Mouse (Mus musculus): Measurements from ENCODE around the gene Ncor2. TPM values are rescaled to one million over a fixed set of nuclear protein-coding genes. Genes with fewer than 3 reads are reported as not detected.

The Ncor2 gene
- polyA plus RNA-seq, 1 experiment from 2014 or later: 17.2 TPM

- Histone ChIP-seq H3K9ac (ENCODE audit: low read depth, low read length) (no peak overlapping the region), H3K4me3 (ENCODE audit: low read depth, low read length) (no peak overlapping the region), H3K4me2 (no peak overlapping the region), H3K4me1 (replicated peaks; ENCODE audit: control insufficient read depth, insufficient read depth, low read length) (peaks cover 28% of the 10 kb centered on the region), H3K36me3 (ENCODE audit: control insufficient read depth, insufficient read depth, low read length) (peaks cover 24% of the 10 kb centered on the region), H3K9me3 (ENCODE audit: control insufficient read depth, low read length) (no peaks in the 10 kb centered on the region), H3K27ac (ENCODE audit: low read depth, low read length) (no peak overlapping the region), H3K27me3 (replicated peaks; ENCODE audit: control insufficient read depth, insufficient read depth, low read length) (no peaks in the 10 kb centered on the region)
- no peak for ATAC-seq (replicated peaks; ENCODE audit: low FRiP score)
- WGBS: 83% methylated on average over 9 of the region's 9 CpGs
- DNase-seq (ENCODE audit: low spot score): no peak
Observed at GRCm38 (mm10) chr5:125098692-125099091, 80.3 kb downstream of the Ncor2 start.

- Histone ChIP-seq H3K4me1 (replicated peaks; ENCODE audit: control insufficient read depth, insufficient read depth, low read length) (peaks cover 7% of the 10 kb centered on the region), H3K27me3 (replicated peaks; ENCODE audit: control insufficient read depth, insufficient read depth, low read length) (no peaks in the 10 kb centered on the region), H3K4me2 (no peak overlapping the region), H3K9ac (ENCODE audit: low read depth, low read length) (no peak overlapping the region), H3K4me3 (ENCODE audit: low read depth, low read length) (no peak overlapping the region), H3K9me3 (ENCODE audit: control insufficient read depth, low read length) (no peaks in the 10 kb centered on the region), H3K27ac (ENCODE audit: low read depth, low read length) (no peak overlapping the region), H3K36me3 (ENCODE audit: control insufficient read depth, insufficient read depth, low read length) (peaks cover 26% of the 10 kb centered on the region)
- no peak for DNase-seq (ENCODE audit: low spot score)
- no peak for ATAC-seq (replicated peaks; ENCODE audit: low FRiP score)
- 87% methylated on average over 11 of the region's 11 CpGs for WGBS
Observed at GRCm38 (mm10) chr5:125096368-125096767, 82.7 kb downstream of the Ncor2 start.

GRCm38 (mm10) chr5:125095525-125096175, 83.4 kb downstream of the Ncor2 start:
- no peak for ATAC-seq (replicated peaks; ENCODE audit: low FRiP score)
- DNase-seq (ENCODE audit: low spot score): no peak
- peaks cover 7% of the 10 kb centered on the region for H3K4me1 ChIP-seq (replicated peaks; ENCODE audit: control insufficient read depth, insufficient read depth, low read length)

GRCm38 (mm10) chr5:125093795-125094194, 85.2 kb downstream of the Ncor2 start:
- H3K27ac ChIP-seq (ENCODE audit: low read depth, low read length): no peak overlapping the region

More at GRCm38 (mm10) chr5:125095525-125096175, 83.4 kb downstream of the Ncor2 start:
- 83% methylated on average over 14 of the region's 14 CpGs for WGBS
- H3K9ac ChIP-seq (ENCODE audit: low read depth, low read length): no peak overlapping the region
- H3K4me2 ChIP-seq: no peak overlapping the region
- no peak overlapping the region for H3K4me3 ChIP-seq (ENCODE audit: low read depth, low read length)
- no peaks in the 10 kb centered on the region for H3K27me3 ChIP-seq (replicated peaks; ENCODE audit: control insufficient read depth, insufficient read depth, low read length)
- H3K27ac ChIP-seq (ENCODE audit: low read depth, low read length): no peak overlapping the region
- H3K36me3 ChIP-seq (ENCODE audit: control insufficient read depth, insufficient read depth, low read length): peaks cover 31% of the 10 kb centered on the region
- no peaks in the 10 kb centered on the region for H3K9me3 ChIP-seq (ENCODE audit: control insufficient read depth, low read length)

GRCm38 (mm10) chr5:125088076-125088475, 90.9 kb downstream of the Ncor2 start:
- Histone ChIP-seq H3K27me3 (replicated peaks; ENCODE audit: control insufficient read depth, insufficient read depth, low read length) (no peaks in the 10 kb centered on the region), H3K9me3 (ENCODE audit: control insufficient read depth, low read length) (no peaks in the 10 kb centered on the region), H3K4me2 (no peak overlapping the region), H3K4me3 (ENCODE audit: low read depth, low read length) (no peak overlapping the region), H3K36me3 (ENCODE audit: control insufficient read depth, insufficient read depth, low read length) (peaks cover 75% of the 10 kb centered on the region), H3K9ac (ENCODE audit: low read depth, low read length) (no peak overlapping the region), H3K4me1 (replicated peaks; ENCODE audit: control insufficient read depth, insufficient read depth, low read length) (no peaks in the 10 kb centered on the region; the same call in 1 of the 2 replicates), H3K27ac (ENCODE audit: low read depth, low read length) (no peak overlapping the region)
- ATAC-seq (replicated peaks; ENCODE audit: low FRiP score): no peak
- WGBS: 71% methylated on average over 6 of the region's 6 CpGs
- no peak for DNase-seq (ENCODE audit: low spot score)

More at GRCm38 (mm10) chr5:125093795-125094194, 85.2 kb downstream of the Ncor2 start:
- no peak for DNase-seq (ENCODE audit: low spot score)
- Histone ChIP-seq H3K36me3 (ENCODE audit: control insufficient read depth, insufficient read depth, low read length) (peaks cover 40% of the 10 kb centered on the region), H3K4me2 (no peak overlapping the region), H3K4me3 (ENCODE audit: low read depth, low read length) (no peak overlapping the region), H3K9ac (ENCODE audit: low read depth, low read length) (no peak overlapping the region), H3K9me3 (ENCODE audit: control insufficient read depth, low read length) (no peaks in the 10 kb centered on the region), H3K27me3 (replicated peaks; ENCODE audit: control insufficient read depth, insufficient read depth, low read length) (no peaks in the 10 kb centered on the region), H3K4me1 (replicated peaks; ENCODE audit: control insufficient read depth, insufficient read depth, low read length) (peaks cover 7% of the 10 kb centered on the region)
- 41% methylated on average over 5 of the region's 5 CpGs for WGBS
- peak; percentile 44; the same call in 1 of the 2 replicates for ATAC-seq (replicated peaks; ENCODE audit: low FRiP score)

GRCm38 (mm10) chr5:125085097-125085617, 93.9 kb downstream of the Ncor2 start:
- Histone ChIP-seq H3K9ac (ENCODE audit: low read depth, low read length) (no peak overlapping the region), H3K27ac (ENCODE audit: low read depth, low read length) (no peak overlapping the region; the same call in 1 of the 2 replicates), H3K4me1 (replicated peaks; ENCODE audit: control insufficient read depth, insufficient read depth, low read length) (peaks cover 2% of the 10 kb centered on the region; the same call in 1 of the 2 replicates), H3K36me3 (ENCODE audit: control insufficient read depth, insufficient read depth, low read length) (peaks cover 59% of the 10 kb centered on the region), H3K27me3 (replicated peaks; ENCODE audit: control insufficient read depth, insufficient read depth, low read length) (no peaks in the 10 kb centered on the region), H3K4me2 (no peak overlapping the region), H3K4me3 (ENCODE audit: low read depth, low read length) (no peak overlapping the region), H3K9me3 (ENCODE audit: control insufficient read depth, low read length) (no peaks in the 10 kb centered on the region)
- no peak for ATAC-seq (replicated peaks; ENCODE audit: low FRiP score)
- no peak for DNase-seq (ENCODE audit: low spot score)
- WGBS: 80% methylated on average over 8 of the region's 8 CpGs

- Histone ChIP-seq H3K9ac (ENCODE audit: low read depth, low read length) (no peak overlapping the region), H3K36me3 (ENCODE audit: control insufficient read depth, insufficient read depth, low read length) (peaks cover 50% of the 10 kb centered on the region; the same call in 1 of the 2 replicates), H3K27me3 (replicated peaks; ENCODE audit: control insufficient read depth, insufficient read depth, low read length) (no peaks in the 10 kb centered on the region), H3K27ac (ENCODE audit: low read depth, low read length) (no peak overlapping the region), H3K4me1 (replicated peaks; ENCODE audit: control insufficient read depth, insufficient read depth, low read length) (peaks cover 2% of the 10 kb centered on the region; the same call in 1 of the 2 replicates), H3K4me3 (ENCODE audit: low read depth, low read length) (no peak overlapping the region), H3K4me2 (no peak overlapping the region), H3K9me3 (ENCODE audit: control insufficient read depth, low read length) (no peaks in the 10 kb centered on the region)
- no peak for ATAC-seq (replicated peaks; ENCODE audit: low FRiP score)
- WGBS: 92% methylated on average over 6 of the region's 6 CpGs
- no peak for DNase-seq (ENCODE audit: low spot score)
Observed at GRCm38 (mm10) chr5:125083674-125084073, 95.3 kb downstream of the Ncor2 start.

GRCm38 (mm10) chr5:125081318-125082101, 97.5 kb downstream of the Ncor2 start:
- no peak for ATAC-seq (replicated peaks; ENCODE audit: low FRiP score)
- no peaks in the 10 kb centered on the region for H3K27me3 ChIP-seq (replicated peaks; ENCODE audit: control insufficient read depth, insufficient read depth, low read length)
- H3K9me3 ChIP-seq (ENCODE audit: control insufficient read depth, low read length): no peaks in the 10 kb centered on the region
- no peak for DNase-seq (ENCODE audit: low spot score)
- H3K4me3 ChIP-seq (ENCODE audit: low read depth, low read length): no peak overlapping the region
- 87% methylated on average over 21 of the region's 21 CpGs for WGBS
- no peak overlapping the region for H3K9ac ChIP-seq (ENCODE audit: low read depth, low read length)
- H3K27ac ChIP-seq (ENCODE audit: low read depth, low read length): no peak overlapping the region
- 0 out of 2 replicates have a peak, but pooled peaks cover 2% of the 10 kb centered on the region for H3K4me1 ChIP-seq (replicated peaks; ENCODE audit: control insufficient read depth, insufficient read depth, low read length)
- H3K4me2 ChIP-seq: no peak overlapping the region
- H3K36me3 ChIP-seq (ENCODE audit: control insufficient read depth, insufficient read depth, low read length): peaks cover 48% of the 10 kb centered on the region; the same call in 1 of the 2 replicates
